Mouse (Mus musculus): ENCODE data around the gene Tmem163. TPM values are rescaled to one million over a fixed set of nuclear protein-coding genes. Genes with fewer than 3 reads are reported as not detected.

Gene Tmem163
- polyA plus RNA-seq, 1 experiment from 2014 or later: 28.8 TPM

Other genes starting within 250 kb of the Tmem163 start
- gene Acmsd, start 49.9 kb upstream of the Tmem163 start, polyA plus RNA-seq (2016; fragmentation: Nextera tagmentation; extraction: Ambion mirVana): 0.27 and 0.35 TPM in 2 replicates
- gene Ccnt2, start 94.6 kb upstream of the Tmem163 start, polyA plus RNA-seq (2016; fragmentation: Nextera tagmentation; extraction: Ambion mirVana): 82.9 and 98.9 TPM in 2 replicates
- 0.15 and 0.76 TPM in 2 replicates for gene Map3k19, start 175.5 kb upstream of the Tmem163 start, polyA plus RNA-seq (2016; fragmentation: Nextera tagmentation; extraction: Ambion mirVana)
- 15.0 and 15.8 TPM in 2 replicates for gene Rab3gap1, start 189.2 kb upstream of the Tmem163 start, polyA plus RNA-seq (2016; fragmentation: Nextera tagmentation; extraction: Ambion mirVana)